Mouse (Mus musculus): Measurements from ENCODE around the gene Kif14.

DNA sequence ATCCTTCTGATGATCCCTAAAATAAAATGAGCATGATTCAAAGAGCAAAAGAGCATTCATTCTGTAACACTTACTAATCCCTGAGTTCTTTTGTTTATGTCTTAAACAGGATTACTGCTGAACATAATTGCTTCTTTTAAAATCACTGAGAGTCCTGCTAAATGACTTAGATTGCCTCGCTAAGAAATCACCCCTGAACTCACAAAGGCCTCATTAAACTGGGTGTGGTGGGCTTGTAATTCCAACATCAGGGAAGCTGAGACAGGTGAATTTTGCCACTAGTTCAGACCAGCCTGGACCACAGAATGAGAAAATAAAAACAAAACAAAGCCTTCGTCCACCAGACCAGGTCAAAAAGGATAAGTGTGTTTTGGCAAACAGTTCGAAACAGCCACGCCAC, 8.7 kb upstream of the Kif14 start:
- TF ChIP-seq CTCF (IDR thresholded peaks at IDR 0.05; ENCODE audit: extremely low read depth, insufficient read length, insufficient replicate concordance, low read depth, low read length): no peak
- TF ChIP-seq POLR2A (IDR thresholded peaks at IDR 0.05; ENCODE audit: low read depth, low read length): no peak

All from small intestine, adult 2 months (tissue).